Mouse (Mus musculus) bone marrow macrophage, adult 2 months (primary cell): Measurements from ENCODE around the gene a.

Experiments used
- CTCF ChIP-seq: IDR thresholded peaks from 2 replicates; pipeline ENCODE4 v1.5.1; 2012; ENCODE audit warnings: low read depth, mild to moderate bottlenecking, low read length, moderate library complexity
- POLR2A ChIP-seq: IDR thresholded peaks from 2 replicates; pipeline ENCODE4 v1.6.1; 2012; ENCODE audit warnings: mild to moderate bottlenecking, low read depth, low read length, borderline replicate concordance

- no peak for TF ChIP-seq POLR2A
- no peak for TF ChIP-seq CTCF
Observed at GRCm38 (mm10) chr2:155018762-155019641, 227.8 kb downstream of the a start.
